Mouse (Mus musculus) Patski (cell line): ENCODE data around the gene Olfr1153. TPM values are rescaled to one million over a fixed set of nuclear protein-coding genes. Genes with fewer than 3 reads are reported as not detected.

ENCODE experiments used
- ATAC-seq: fragments of 100-300 bp; one replicate; pipeline ENCODE4 v1.8.0; 2021
- CTCF ChIA-PET: fragments of 350-600 bp; sonication (Branson Sonifier 250); formaldehyde crosslinking; loops from one replicate; lab custom pipeline; 2022; ENCODE audit warnings: inconsistent platforms; lab: Charles Lee
- POLR2A ChIA-PET: fragments of 350-600 bp; sonication (Branson Sonifier 250); formaldehyde crosslinking; loops from one replicate; lab custom pipeline; 2022; ENCODE audit warnings: antibody characterized with exemption, inconsistent platforms; lab: Charles Lee
- DNase-seq: peaks from one replicate; pipeline ENCODE4 v3.0.0-alpha.2; 2011; ENCODE audit warnings: low read depth, low spot score
- H3K27me3 ChIP-seq: fragments of 371-371 bp; one replicate; pipeline ENCODE4 v1.5.1; 2021
- CTCF ChIP-seq: fragments of 100-300 bp; IDR thresholded peaks from one replicate; pipeline ENCODE4 v1.5.1; 2021
- in situ Hi-C: fragments of 300-500 bp; cut with MboI; formaldehyde crosslinking; loops from 3 replicates; pipeline ENCODE4 v1.11.1; 2018; ENCODE audit warnings: low pct_unique_long_range_greater_than_20kb, mixed read lengths
- polyA plus RNA-seq: library from polyadenylated mRNA; unstranded; gene quantifications from one replicate; pipeline ENCODE4 v1.2.3, GENCODE M21; 2021

The Olfr1153 gene
- polyA plus RNA-seq = not detected

DNA sequence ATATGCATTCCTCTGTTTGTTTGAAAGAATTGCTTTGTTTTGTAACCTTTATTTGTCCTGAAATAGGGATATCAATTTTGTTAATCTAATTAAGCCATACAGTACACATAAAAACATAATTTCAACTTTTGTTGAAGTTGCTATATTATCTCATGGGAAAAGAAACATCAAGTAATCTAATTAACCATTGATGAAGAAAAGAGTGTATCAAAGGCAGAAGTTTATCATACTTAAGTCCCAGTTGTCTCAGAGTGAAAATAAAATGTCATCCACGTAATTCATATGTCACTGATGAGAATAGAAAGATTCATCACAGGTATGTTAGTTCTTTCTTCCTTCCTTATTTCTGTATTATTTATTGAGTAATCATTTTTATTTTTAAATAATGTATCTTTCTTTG lies at the start of gene Olfr1153:
TSS of gene Olfr1153 (plus strand) at position 301 of the 400 bp plus-strand sequence.
- ATAC-seq = no peak
- in situ Hi-C loops = no loop called here
- POLR2A ChIA-PET = no interaction called here
- CTCF ChIA-PET = no interaction called here
- no peak for DNase-seq
- TF ChIP-seq CTCF = no peak
- H3K27me3 ChIP-seq = no peaks in the 10 kb centered on the region

DNA sequence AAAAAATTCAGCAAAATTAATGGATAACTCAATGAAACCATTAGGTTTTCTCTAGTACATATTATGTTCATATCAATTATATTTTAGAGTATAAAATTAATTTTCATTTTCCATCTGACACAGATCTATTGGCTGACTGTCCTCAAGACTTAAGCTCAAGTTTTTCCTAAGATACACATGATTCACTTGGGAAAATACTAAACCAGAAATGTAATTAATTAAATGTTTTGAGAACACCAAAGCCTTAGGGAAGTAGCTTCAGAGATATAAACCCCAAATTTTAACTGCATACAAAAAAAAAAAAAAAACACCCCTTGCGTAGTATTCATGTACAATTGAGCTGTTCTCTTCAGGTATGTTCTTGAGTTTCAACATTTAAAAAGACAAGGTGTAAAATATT lies 39.2 kb upstream of the Olfr1153 start, which contains the start of gene Olfr1151:
TSS of gene Olfr1151 (plus strand) at position 301 of the 400 bp plus-strand sequence.
- TF ChIP-seq CTCF = no peak
- ATAC-seq (no peak), DNase-seq (no peak)
- H3K27me3 ChIP-seq = no peaks in the 10 kb centered on the region
- ChIA-PET POLR2A (no interaction called here), CTCF (no interaction called here)
- in situ Hi-C loops = no loop called here

DNA sequence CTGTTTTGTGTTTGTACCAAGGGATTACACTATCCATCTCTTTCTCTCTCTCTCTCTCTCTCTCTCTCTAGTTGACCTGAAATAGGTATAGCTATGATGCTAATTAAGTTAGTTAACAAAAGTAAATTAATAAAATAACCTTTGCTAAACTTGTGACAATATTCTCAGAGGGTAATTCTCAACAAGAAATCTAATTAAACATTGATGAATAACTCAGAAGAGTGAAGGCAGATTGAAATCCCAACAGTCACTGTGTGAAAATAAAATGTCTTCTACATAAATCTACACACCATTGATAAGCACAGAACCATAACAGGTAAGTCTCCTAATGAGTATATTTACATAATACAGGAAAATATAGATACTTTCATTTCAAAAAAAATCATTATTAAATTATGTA lies 28.6 kb upstream of the Olfr1153 start, which contains the start of gene Olfr1152:
TSS of gene Olfr1152 (plus strand) at position 301 of the 400 bp plus-strand sequence.
- TF ChIP-seq CTCF = no peak
- no peaks in the 10 kb centered on the region for H3K27me3 ChIP-seq
- ATAC-seq = no peak
- ChIA-PET POLR2A (no interaction called here), CTCF (no interaction called here)
- DNase-seq = no peak
- in situ Hi-C loops = no loop called here

DNA sequence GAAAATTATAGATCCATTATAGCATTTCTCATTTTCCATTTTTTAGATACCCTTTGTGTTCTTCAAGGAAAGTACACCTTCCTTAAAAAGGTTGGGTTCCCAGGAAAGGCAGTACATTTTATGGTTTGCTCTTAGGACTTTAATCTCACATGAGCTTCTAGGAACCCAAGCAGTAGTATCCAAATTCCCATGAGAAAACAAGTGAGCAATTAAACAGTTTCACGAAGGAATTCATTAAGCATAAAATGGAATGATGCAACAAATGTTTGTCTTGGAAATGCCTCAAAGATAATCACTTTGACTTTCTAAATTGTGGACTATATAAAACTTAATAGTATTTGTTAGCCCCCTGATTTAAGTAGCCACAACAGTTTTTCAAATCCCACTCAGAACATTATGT lies 10.3 kb downstream of the Olfr1153 start, which contains the start of gene Olfr1154:
TSS of gene Olfr1154 (minus strand) at position 101 of the 400 bp plus-strand sequence.
- no peak for TF ChIP-seq CTCF
- ATAC-seq = no peak
- CTCF ChIA-PET = no interaction called here
- POLR2A ChIA-PET = no interaction called here
- H3K27me3 ChIP-seq = no peaks in the 10 kb centered on the region
- DNase-seq = no peak
- in situ Hi-C loops = no loop called here

DNA sequence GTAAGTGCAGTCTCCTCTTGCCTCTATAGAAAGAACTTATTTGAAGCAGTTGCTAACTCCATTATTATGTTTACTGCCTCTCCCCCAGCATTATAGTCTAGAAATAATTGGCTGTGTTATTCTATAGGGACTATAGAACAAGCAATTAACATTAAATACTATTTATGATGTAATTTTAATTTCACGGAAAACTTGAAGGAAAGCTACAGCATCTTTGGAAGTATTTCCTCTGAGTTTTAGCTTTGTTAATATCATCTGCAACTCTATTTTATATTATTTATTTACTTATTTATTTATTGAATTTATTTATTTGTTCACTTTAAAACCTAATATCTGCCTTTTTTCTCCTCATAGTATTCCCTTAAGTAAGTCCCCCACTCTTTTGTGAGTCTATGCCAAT lies 50.3 kb downstream of the Olfr1153 start, which contains the start of gene Olfr1155:
TSS of gene Olfr1155 (minus strand) at position 101 of the 400 bp plus-strand sequence.
- POLR2A ChIA-PET = no interaction called here
- no peak for TF ChIP-seq CTCF
- in situ Hi-C loops = no loop called here
- CTCF ChIA-PET = no interaction called here
- ATAC-seq = no peak
- DNase-seq = no peak
- H3K27me3 ChIP-seq = no peaks in the 10 kb centered on the region

Other genes starting within 250 kb of the Olfr1153 start
- gene Olfr1133, start 247.6 kb upstream of the Olfr1153 start, polyA plus RNA-seq = not detected
- gene Olfr1134, start 236.5 kb upstream of the Olfr1153 start, polyA plus RNA-seq = not detected
- gene Olfr1135, start 221.3 kb upstream of the Olfr1153 start, polyA plus RNA-seq = not detected
- not detected for gene Olfr1136, start 201.0 kb upstream of the Olfr1153 start, polyA plus RNA-seq
- not detected for gene Olfr1137, start 181.8 kb upstream of the Olfr1153 start, polyA plus RNA-seq
- not detected for gene Olfr1138, start 155.0 kb upstream of the Olfr1153 start, polyA plus RNA-seq
- not detected for gene Olfr1140, start 151.2 kb upstream of the Olfr1153 start, polyA plus RNA-seq
- gene Olfr1141, start 141.0 kb upstream of the Olfr1153 start, polyA plus RNA-seq = not detected
- gene Olfr152, start 115.5 kb upstream of the Olfr1153 start, polyA plus RNA-seq = not detected
- gene Olfr1143, start 94.4 kb upstream of the Olfr1153 start, polyA plus RNA-seq = not detected
- gene Olfr1145, start 85.1 kb upstream of the Olfr1153 start, polyA plus RNA-seq = not detected
- gene Olfr1148, start 64.4 kb upstream of the Olfr1153 start, polyA plus RNA-seq = not detected
- not detected for gene Olfr1150-ps1, start 51.0 kb upstream of the Olfr1153 start, polyA plus RNA-seq
- gene Olfr1151, start 39.1 kb upstream of the Olfr1153 start, polyA plus RNA-seq = not detected
- 0.01 TPM for gene Olfr1152, start 28.5 kb upstream of the Olfr1153 start, polyA plus RNA-seq
- gene Olfr1154, start 10.2 kb downstream of the Olfr1153 start, polyA plus RNA-seq = not detected
- gene Olfr1155, start 50.2 kb downstream of the Olfr1153 start, polyA plus RNA-seq = not detected
- gene Olfr1156, start 58.1 kb downstream of the Olfr1153 start, polyA plus RNA-seq = 0.01 TPM
- gene Olfr1157, start 73.3 kb downstream of the Olfr1153 start, polyA plus RNA-seq = not detected
- gene Olfr74, start 79.7 kb downstream of the Olfr1153 start, polyA plus RNA-seq = not detected
- not detected for gene Olfr1158, start 95.2 kb downstream of the Olfr1153 start, polyA plus RNA-seq
- not detected for gene Olfr1160, start 113.3 kb downstream of the Olfr1153 start, polyA plus RNA-seq
- gene Olfr1161, start 127.8 kb downstream of the Olfr1153 start, polyA plus RNA-seq = not detected
- not detected for gene Olfr73, start 142.7 kb downstream of the Olfr1153 start, polyA plus RNA-seq
- not detected for gene Olfr1162, start 156.2 kb downstream of the Olfr1153 start, polyA plus RNA-seq
- gene Olfr1163, start 176.9 kb downstream of the Olfr1153 start, polyA plus RNA-seq = not detected
- gene Olfr1164, start 199.0 kb downstream of the Olfr1153 start, polyA plus RNA-seq = not detected
- not detected for gene Olfr1166, start 233.3 kb downstream of the Olfr1153 start, polyA plus RNA-seq